Mouse (Mus musculus): ENCODE measurements at regions not wholly inside any gene's neighbourhood (a gene's known extent, or its start where the extent isn't known, plus 50 kb on each side); places are given as distances from the start of the nearest gene placed in this dataset.

GRCm38 (mm10) chr8:17782650-17783049 lies 1195.4 kb downstream of the Defb40 start:
- DNase-seq (ENCODE audit: low read depth, low spot score): no peak

- no peak for DNase-seq (ENCODE audit: low read depth, low spot score)
These were observed 1196.3 kb downstream of the Defb40 start for GRCm38 (mm10) chr8:17781559-17782283.

GRCm38 (mm10) chr8:17775411-17775810 lies 1202.6 kb downstream of the Defb40 start:
- DNase-seq (ENCODE audit: low read depth, low spot score): no peak

GRCm38 (mm10) chr8:17773311-17773710 lies 1204.7 kb downstream of the Defb40 start:
- peak; percentile 24 for DNase-seq (ENCODE audit: low read depth, low spot score)

- no peak for DNase-seq (ENCODE audit: low read depth, low spot score)
These were observed 1210.5 kb downstream of the Defb40 start for GRCm38 (mm10) chr8:17767441-17768007.

- no peak for DNase-seq (ENCODE audit: low read depth, low spot score)
These were observed 1253.4 kb downstream of the Defb40 start for GRCm38 (mm10) chr8:17724672-17725071.

- no peak for DNase-seq (ENCODE audit: low read depth, low spot score)
These were observed 1268.9 kb downstream of the Defb40 start for GRCm38 (mm10) chr8:17709162-17709561.

- DNase-seq (ENCODE audit: low read depth, low spot score): no peak
These were observed 1269.6 kb downstream of the Defb40 start for GRCm38 (mm10) chr8:17708409-17708808.

GRCm38 (mm10) chr8:17704289-17704688 lies 1273.8 kb downstream of the Defb40 start:
- DNase-seq (ENCODE audit: low read depth, low spot score): no peak

- DNase-seq (ENCODE audit: low read depth, low spot score): no peak
These were observed 1277.7 kb downstream of the Defb40 start for GRCm38 (mm10) chr8:17700362-17700761.

GRCm38 (mm10) chr8:17690074-17690848 lies 1287.8 kb downstream of the Defb40 start:
- DNase-seq (ENCODE audit: low read depth, low spot score): no peak

GRCm38 (mm10) chr8:17689641-17690040 lies 1288.4 kb downstream of the Defb40 start:
- no peak for DNase-seq (ENCODE audit: low read depth, low spot score)

- DNase-seq (ENCODE audit: low read depth, low spot score): no peak
These were observed 1291.0 kb downstream of the Defb40 start for GRCm38 (mm10) chr8:17687084-17687483.

GRCm38 (mm10) chr8:17664371-17665141 lies 1313.5 kb downstream of the Defb40 start:
- peak; percentile 11 for DNase-seq (ENCODE audit: low read depth, low spot score)

GRCm38 (mm10) chr8:17659753-17660361 lies 1318.2 kb downstream of the Defb40 start:
- no peak for DNase-seq (ENCODE audit: low read depth, low spot score)

- no peak for DNase-seq (ENCODE audit: low read depth, low spot score)
These were observed 1324.3 kb downstream of the Defb40 start for GRCm38 (mm10) chr8:17653786-17654185.

GRCm38 (mm10) chr8:17647559-17647958 lies 1330.5 kb downstream of the Defb40 start:
- DNase-seq (ENCODE audit: low read depth, low spot score): no peak

GRCm38 (mm10) chr8:17621109-17621508 lies 1356.9 kb downstream of the Defb40 start:
- DNase-seq (ENCODE audit: low read depth, low spot score): no peak

- DNase-seq (ENCODE audit: low read depth, low spot score): no peak
These were observed 1359.2 kb downstream of the Defb40 start for GRCm38 (mm10) chr8:17618846-17619245.

- no peak for DNase-seq (ENCODE audit: low read depth, low spot score)
These were observed 1359.9 kb downstream of the Defb40 start for GRCm38 (mm10) chr8:17618147-17618546.

- no peak for DNase-seq (ENCODE audit: low read depth, low spot score)
These were observed 1375.2 kb downstream of the Defb40 start for GRCm38 (mm10) chr8:17602861-17603260.
